27 mouse cellular contexts compared by ENCODE assay signal in the genomic region with DNA sequence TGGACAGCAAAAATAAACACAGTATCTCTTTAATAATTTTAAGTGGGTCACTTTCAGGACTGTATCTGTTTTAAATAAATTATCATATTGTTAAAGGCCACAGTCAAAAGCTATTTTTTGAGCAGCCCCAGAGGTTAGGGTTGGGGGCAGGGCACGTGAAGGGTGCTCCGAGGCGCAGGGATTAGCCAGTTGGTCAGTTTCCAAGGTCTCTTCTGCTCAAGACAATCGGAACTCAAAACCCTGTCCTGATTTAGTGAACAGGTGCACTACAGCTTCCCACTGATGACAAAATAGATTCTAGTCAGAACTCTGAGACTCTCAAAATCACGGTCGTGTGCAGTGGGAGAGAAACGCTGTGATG.
DNase-seq lines count a peak whose midpoint lies in the region; ATAC-seq and TF ChIP-seq lines count a peak whose summit lies in the region.
"Had no signal": no experiment of that assay in that cellular context is flagged by ENCODE, and none has a peak within 500 bp of the region (broad histone marks: within the 10 kb centered on the region; RNA-seq: fewer than 3 reads in every experiment).

No protein-coding gene starts in this region.

- H3K4me2 ChIP-seq in embryonic facial prominence, embryonic 14.5 days (ENCODE audit: low read depth, low read length), result 0 out of 2 replicates have a peak overlapping the region, but pooled peaks have one; percentile 31
- H3K4me2 ChIP-seq in forebrain, embryonic 14.5 days (ENCODE audit: low read length), result peak overlapping the region; percentile 6; the same call in 1 of the 2 replicates
- H3K4me2 ChIP-seq in midbrain, embryonic 14.5 days (ENCODE audit: low read length), result peak overlapping the region; percentile 36
- H3K4me2 ChIP-seq: embryonic facial prominence, embryonic 15.5 days; heart, embryonic 12.5 days; intestine, embryonic 15.5 days; limb, embryonic 15.5 days; liver, embryonic 15.5 days; lung, embryonic 15.5 days had no signal

- no peak for ATAC-seq in embryonic facial prominence, embryonic 14.5 days (ENCODE audit: low read depth)
- peak; percentile 35 for ATAC-seq in forebrain, embryonic 14.5 days
- no peak for ATAC-seq in midbrain, embryonic 14.5 days (ENCODE audit: low FRiP score, low TSS enrichment)
- no peak for ATAC-seq in erythroid progenitor cell, adult 5-6 weeks (replicated peaks; ENCODE audit: low FRiP score, poor library complexity, severe bottlenecking)
- ATAC-seq: intestine, embryonic 15.5 days; Patski had no signal

- intact Hi-C loops in left cerebral cortex, adult 2 months (cut with DNase I), result no loop called here
- intact Hi-C loops in left cerebral cortex, postnatal 10 days (cut with DNase I), result no loop called here

- no peak overlapping the region for H3K27ac ChIP-seq in embryonic facial prominence, embryonic 14.5 days (replicated peaks; ENCODE audit: low read depth, low read length)
- H3K27ac ChIP-seq in embryonic facial prominence, embryonic 10.5 days (replicated peaks), result no peak overlapping the region
- H3K27ac ChIP-seq in left cerebral cortex, adult 2 months, result no peak overlapping the region
- no peak overlapping the region for H3K27ac ChIP-seq in forebrain, embryonic 14.5 days (ENCODE audit: low read depth, low read length)
- H3K27ac ChIP-seq in midbrain, embryonic 14.5 days (replicated peaks; ENCODE audit: low read depth, low read length), result no peak overlapping the region
- H3K27ac ChIP-seq: embryonic facial prominence, embryonic 15.5 days; hindbrain, embryonic 15.5 days; intestine, embryonic 15.5 days; limb, embryonic 15.5 days; liver, embryonic 15.5 days; lung, embryonic 15.5 days had no signal

- TF ChIP-seq CTCF in left cerebral cortex, adult 2 months (IDR thresholded peaks at IDR 0.05), result no peak

- no peak overlapping the region for H3K9ac ChIP-seq in embryonic facial prominence, embryonic 14.5 days (ENCODE audit: low read depth, low read length)
- no peak overlapping the region for H3K9ac ChIP-seq in forebrain, embryonic 14.5 days (ENCODE audit: low read length)
- no peak overlapping the region for H3K9ac ChIP-seq in midbrain, embryonic 14.5 days (replicated peaks; ENCODE audit: low read length)
- H3K9ac ChIP-seq: embryonic facial prominence, embryonic 15.5 days; heart, embryonic 12.5 days; hindbrain, embryonic 15.5 days; intestine, embryonic 15.5 days; limb, embryonic 15.5 days; liver, embryonic 15.5 days; lung, embryonic 15.5 days had no signal

- peaks cover 5% of the 10 kb centered on the region; the same call in 1 of the 2 replicates for H3K4me1 ChIP-seq in embryonic facial prominence, embryonic 14.5 days (ENCODE audit: control insufficient read depth, insufficient read depth, low read length)
- peaks cover 29% of the 10 kb centered on the region for H3K4me1 ChIP-seq in embryonic facial prominence, embryonic 10.5 days
- H3K4me1 ChIP-seq in forebrain, embryonic 14.5 days (ENCODE audit: control insufficient read depth, insufficient read depth, low read length), result peaks cover 26% of the 10 kb centered on the region
- peaks cover 27% of the 10 kb centered on the region for H3K4me1 ChIP-seq in midbrain, embryonic 14.5 days (ENCODE audit: control insufficient read depth, insufficient read depth, low read length)
- H3K4me1 ChIP-seq: intestine, embryonic 15.5 days; liver, embryonic 15.5 days; lung, embryonic 15.5 days had no signal

- H3K27me3 ChIP-seq in embryonic facial prominence, embryonic 14.5 days (replicated peaks; ENCODE audit: control insufficient read depth, insufficient read depth, low read length), result peaks cover 5% of the 10 kb centered on the region
- peaks cover 65% of the 10 kb centered on the region for H3K27me3 ChIP-seq in embryonic facial prominence, embryonic 10.5 days (replicated peaks; ENCODE audit: low read depth, poor library complexity, severe bottlenecking)
- H3K27me3 ChIP-seq in forebrain, embryonic 14.5 days (replicated peaks; ENCODE audit: control insufficient read depth, insufficient read depth, low read length), result no peaks in the 10 kb centered on the region
- 0 out of 2 replicates have a peak, but pooled peaks cover 3% of the 10 kb centered on the region for H3K27me3 ChIP-seq in midbrain, embryonic 14.5 days (ENCODE audit: control insufficient read depth, insufficient read depth, low read length)
- H3K27me3 ChIP-seq: hindbrain, embryonic 15.5 days; intestine, embryonic 15.5 days; liver, embryonic 15.5 days; lung, embryonic 15.5 days had no signal

- no peaks in the 10 kb centered on the region for H3K9me3 ChIP-seq in embryonic facial prominence, embryonic 14.5 days (ENCODE audit: control insufficient read depth, low read length)
- H3K9me3 ChIP-seq in embryonic facial prominence, embryonic 10.5 days, result no peaks in the 10 kb centered on the region
- no peaks in the 10 kb centered on the region for H3K9me3 ChIP-seq in forebrain, embryonic 14.5 days (replicated peaks; ENCODE audit: control insufficient read depth, low read length)
- H3K9me3 ChIP-seq in midbrain, embryonic 14.5 days (ENCODE audit: control insufficient read depth, low read length), result no peaks in the 10 kb centered on the region
- H3K9me3 ChIP-seq: embryonic facial prominence, embryonic 15.5 days; G1E; heart, embryonic 12.5 days; hindbrain, embryonic 15.5 days; intestine, embryonic 15.5 days; limb, embryonic 15.5 days; liver, embryonic 15.5 days; lung, embryonic 15.5 days had no signal

- WGBS in embryonic facial prominence, embryonic 14.5 days, result 38% methylated on average over 7 of the region's 7 CpGs
- 38% methylated on average over 7 of the region's 7 CpGs for WGBS in embryonic facial prominence, embryonic 10.5 days
- WGBS in forebrain, embryonic 14.5 days, result 14% methylated on average over 7 of the region's 7 CpGs
- 16% methylated on average over 7 of the region's 7 CpGs for WGBS in midbrain, embryonic 14.5 days

- DNase-seq in embryonic facial prominence, embryonic 14.5 days (ENCODE audit: low spot score), result no peak
- no peak for DNase-seq in embryonic facial prominence, embryonic 10.5 days (ENCODE audit: low spot score)
- no peak for DNase-seq in left cerebral cortex, adult 2 months (ENCODE audit: extremely low spot score in 1 of 2, low spot score in 2 of 2)
- no peak for DNase-seq in left cerebral cortex, postnatal 10 days (ENCODE audit: extremely low spot score in 1 of 2, low spot score in 2 of 2)
- peak; percentile 35 for DNase-seq in forebrain, embryonic 14.5 days (ENCODE audit: low spot score)
- peak; percentile 35 for DNase-seq in midbrain, embryonic 14.5 days
- no peak for DNase-seq in liver
- DNase-seq: adrenal gland, postnatal 36 days; cerebellum, postnatal 14 days; gastrocnemius, postnatal 25 days; heart, adult 18-20 months; heart, postnatal 10 days; kidney, adult 9 months; kidney, postnatal 14 days; layer of hippocampus, adult 9-11 months; left cerebral cortex, postnatal 4 days; lung, postnatal 4 days had no signal

- H3K4me3 ChIP-seq in embryonic facial prominence, embryonic 14.5 days (ENCODE audit: low read depth, low read length), result no peak overlapping the region
- no peak overlapping the region for H3K4me3 ChIP-seq in embryonic facial prominence, embryonic 10.5 days
- 0 out of 2 replicates have a peak overlapping the region, but pooled peaks have one; percentile 11 for H3K4me3 ChIP-seq in left cerebral cortex, adult 2 months
- H3K4me3 ChIP-seq in forebrain, embryonic 14.5 days (ENCODE audit: low read depth, low read length), result no peak overlapping the region
- H3K4me3 ChIP-seq in midbrain, embryonic 14.5 days (replicated peaks; ENCODE audit: low read depth, low read length), result no peak overlapping the region
- H3K4me3 ChIP-seq: embryonic facial prominence, embryonic 15.5 days; heart, embryonic 12.5 days; hindbrain, embryonic 15.5 days; intestine, embryonic 15.5 days; limb, embryonic 15.5 days; liver, embryonic 15.5 days; lung, embryonic 15.5 days had no signal

- H3K36me3 ChIP-seq in embryonic facial prominence, embryonic 14.5 days (ENCODE audit: control insufficient read depth, insufficient read depth, low read length), result no peaks in the 10 kb centered on the region
- H3K36me3 ChIP-seq in embryonic facial prominence, embryonic 10.5 days (replicated peaks), result no peaks in the 10 kb centered on the region
- no peaks in the 10 kb centered on the region for H3K36me3 ChIP-seq in forebrain, embryonic 14.5 days (ENCODE audit: control insufficient read depth, insufficient read depth, low read length)
- no peaks in the 10 kb centered on the region for H3K36me3 ChIP-seq in midbrain, embryonic 14.5 days (ENCODE audit: control insufficient read depth, insufficient read depth, low read length)
- H3K36me3 ChIP-seq: embryonic facial prominence, embryonic 15.5 days; G1E; heart, embryonic 12.5 days; hindbrain, embryonic 15.5 days; intestine, embryonic 15.5 days; limb, embryonic 15.5 days; liver, embryonic 15.5 days; lung, embryonic 15.5 days had no signal

Comparison
In these comparisons a context has a peak if more than half of its experiments do, and no peak if none do; other contexts are left out.
1. DNase-seq: peak in forebrain, embryonic 14.5 days (single experiment) and midbrain, embryonic 14.5 days (single experiment); none in embryonic facial prominence, embryonic 14.5 days (single experiment), embryonic facial prominence, embryonic 10.5 days (single experiment), left cerebral cortex, adult 2 months (0 of 2), left cerebral cortex, postnatal 10 days (0 of 2) and liver (single experiment).
2. Peak in every context shown above with its lines, with median percentiles within 50 percentile points of each other: H3K4me2 ChIP-seq.